Mouse (Mus musculus): ENCODE results near the gene Adad2. TPM values are rescaled to one million over a fixed set of nuclear protein-coding genes. Genes with fewer than 3 reads are reported as not detected.

Adad2 gene
- polyA plus RNA-seq, 1 experiment from 2014 or later, result not detected

DNA sequence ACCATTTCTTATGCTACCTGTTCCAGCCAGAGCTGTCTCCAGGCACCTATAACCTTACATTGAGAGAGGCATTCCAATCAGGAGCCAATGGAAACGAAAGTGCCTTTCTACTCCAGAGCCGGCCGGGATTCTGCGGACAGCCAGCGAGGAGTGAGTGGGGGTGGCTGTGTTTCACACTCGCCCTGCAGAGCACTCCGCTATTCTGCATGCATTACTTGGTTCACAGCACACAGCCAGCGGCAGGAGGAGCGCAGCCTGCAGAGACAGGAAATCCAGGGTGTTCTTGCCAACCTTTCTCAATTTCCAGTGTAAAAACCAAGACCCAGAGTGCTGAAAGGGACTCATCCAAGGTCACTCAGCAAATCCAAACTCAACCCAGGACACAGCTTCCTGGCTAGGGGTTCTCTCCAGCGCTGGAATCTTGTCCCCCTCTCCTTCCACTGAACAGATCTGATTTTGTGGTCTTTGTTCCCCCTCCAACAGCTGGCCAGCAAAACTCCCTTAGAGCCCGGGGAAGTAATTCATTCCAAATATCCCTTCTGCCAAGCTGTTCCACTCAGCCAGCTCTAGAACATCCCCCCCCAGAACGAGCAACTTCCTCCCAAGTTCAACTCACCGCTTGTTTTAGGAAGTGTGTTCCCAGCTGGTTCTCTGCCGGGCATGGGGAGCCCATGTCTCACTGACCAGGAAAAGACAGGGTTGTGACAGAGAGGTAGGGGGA lies 22.2 kb downstream of the Adad2 start:
- WGBS, result 41% methylated on average over 14 of the region's 14 CpGs
- no peak for DNase-seq (ENCODE audit: low spot score)
- Histone ChIP-seq H3K4me3 (no peak overlapping the region), H3K27ac (no peak overlapping the region), H3K36me3 (no peaks in the 10 kb centered on the region), H3K9me3 (replicated peaks) (no peaks in the 10 kb centered on the region), H3K27me3 (ENCODE audit: low read depth, poor library complexity, severe bottlenecking) (peaks cover 61% of the 10 kb centered on the region), H3K4me1 (peaks cover 39% of the 10 kb centered on the region)

GRCm38 (mm10) chr8:119635378-119635777 lies 22.8 kb downstream of the Adad2 start, which contains the start of gene Kcng4:
Gene Kcng4 (minus strand): TSS chr8:119635680.
- Histone ChIP-seq H3K27ac (peak within 1 kb of the TSS; percentile 23; the same call in 1 of the 2 replicates), H3K4me1 (peaks cover 35% of the 10 kb centered on the region), H3K36me3 (no peaks in the 10 kb centered on the region), H3K27me3 (ENCODE audit: low read depth, poor library complexity, severe bottlenecking) (peaks cover 61% of the 10 kb centered on the region), H3K4me3 (no peak within 1 kb of the TSS), H3K9me3 (replicated peaks) (no peaks in the 10 kb centered on the region)
- WGBS, result 41% methylated on average over 6 of the region's 6 CpGs
- DNase-seq (ENCODE audit: low spot score), result no peak

DNA sequence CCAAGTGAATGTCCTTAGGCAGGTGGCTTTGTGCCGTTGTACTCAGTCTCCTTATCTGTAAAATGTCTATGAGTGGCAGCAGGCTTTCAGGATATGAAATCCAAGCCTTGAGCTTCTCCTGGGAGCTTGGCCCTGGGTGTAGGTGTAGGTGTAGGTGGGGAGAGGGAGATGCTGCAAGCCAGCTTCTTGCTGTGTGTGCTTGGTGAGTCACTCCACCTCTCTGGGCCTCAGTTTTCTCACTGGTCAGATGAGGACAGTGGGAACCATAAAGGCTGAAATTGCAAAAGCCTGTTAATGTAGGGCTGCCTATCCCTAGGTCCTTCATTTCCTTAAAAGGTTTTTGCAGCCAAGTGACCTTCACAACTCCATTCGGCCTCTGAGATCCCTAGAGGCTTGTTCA lies 23.4 kb downstream of the Adad2 start:
- Histone ChIP-seq H3K27me3 (ENCODE audit: low read depth, poor library complexity, severe bottlenecking) (peaks cover 58% of the 10 kb centered on the region), H3K4me3 (no peak overlapping the region), H3K36me3 (no peaks in the 10 kb centered on the region), H3K9me3 (replicated peaks) (no peaks in the 10 kb centered on the region), H3K27ac (no peak overlapping the region), H3K4me1 (peaks cover 31% of the 10 kb centered on the region)
- no peak for DNase-seq (ENCODE audit: low spot score)
- 54% methylated on average over 2 of the region's 2 CpGs for WGBS

DNA sequence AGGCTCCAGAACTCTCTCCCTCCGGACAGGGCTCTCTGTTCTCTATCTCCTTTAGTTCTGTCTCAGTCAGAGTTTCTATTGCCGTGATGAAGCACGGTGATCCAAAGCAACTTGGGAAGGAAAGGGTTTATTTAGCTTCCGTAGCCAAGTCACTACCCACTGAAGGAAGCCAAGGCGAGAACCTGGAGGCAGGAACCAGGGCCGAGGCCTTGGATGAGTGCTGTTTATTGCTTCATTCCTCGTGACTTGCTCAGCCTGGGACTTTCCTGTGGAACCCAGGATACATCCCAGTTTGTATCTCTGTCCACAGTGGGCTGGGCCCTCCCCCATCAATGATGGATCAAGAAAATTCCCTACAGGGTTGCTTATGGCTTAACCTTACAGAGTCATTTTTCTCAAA lies 24.2 kb downstream of the Adad2 start:
- Histone ChIP-seq H3K36me3 (no peaks in the 10 kb centered on the region), H3K4me3 (no peak overlapping the region), H3K9me3 (replicated peaks) (no peaks in the 10 kb centered on the region), H3K4me1 (peaks cover 28% of the 10 kb centered on the region), H3K27ac (no peak overlapping the region), H3K27me3 (ENCODE audit: low read depth, poor library complexity, severe bottlenecking) (peaks cover 50% of the 10 kb centered on the region)
- 59% methylated on average over 7 of the region's 7 CpGs for WGBS
- no peak for DNase-seq (ENCODE audit: low spot score)

- H3K4me3 ChIP-seq, result no peak overlapping the region
- DNase-seq (ENCODE audit: low spot score), result no peak
- WGBS, result 90% methylated on average over 4 of the region's 4 CpGs
- H3K4me1 ChIP-seq, result peaks cover 28% of the 10 kb centered on the region
- no peak overlapping the region for H3K27ac ChIP-seq
- H3K36me3 ChIP-seq, result no peaks in the 10 kb centered on the region
- H3K27me3 ChIP-seq (ENCODE audit: low read depth, poor library complexity, severe bottlenecking), result peaks cover 44% of the 10 kb centered on the region
- H3K9me3 ChIP-seq (replicated peaks), result no peaks in the 10 kb centered on the region
These were observed 24.8 kb downstream of the Adad2 start for GRCm38 (mm10) chr8:119637381-119637780.

- no peaks in the 10 kb centered on the region for H3K9me3 ChIP-seq (replicated peaks)
- no peak overlapping the region for H3K27ac ChIP-seq
- H3K27me3 ChIP-seq (ENCODE audit: low read depth, poor library complexity, severe bottlenecking), result peaks cover 35% of the 10 kb centered on the region
- no peak overlapping the region for H3K4me3 ChIP-seq
- no peak for DNase-seq (ENCODE audit: low spot score)
- WGBS, result 90% methylated on average over 6 of the region's 6 CpGs
- H3K36me3 ChIP-seq, result no peaks in the 10 kb centered on the region
- H3K4me1 ChIP-seq, result peaks cover 23% of the 10 kb centered on the region
These were observed 25.7 kb downstream of the Adad2 start for GRCm38 (mm10) chr8:119638261-119638660.

DNA sequence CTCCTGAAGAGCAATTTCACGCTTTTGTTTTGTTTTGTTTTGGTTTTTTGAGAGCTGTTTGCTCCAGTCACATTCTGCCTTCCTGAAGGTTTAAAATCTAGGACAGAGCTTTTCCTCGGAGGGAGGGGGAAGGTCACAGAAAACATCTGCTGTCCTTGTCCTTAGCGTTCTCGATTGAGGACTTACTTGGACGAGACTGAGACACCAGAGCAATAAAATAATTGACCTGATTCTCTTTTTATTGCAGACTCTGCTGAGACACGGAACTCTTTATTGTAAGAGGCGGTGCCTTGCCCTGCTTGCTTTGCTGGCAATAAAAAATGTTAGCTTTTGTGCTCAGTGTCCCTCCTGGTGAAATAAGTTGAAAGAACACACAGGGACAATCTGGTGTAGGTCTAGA lies 27.3 kb downstream of the Adad2 start:
- Histone ChIP-seq H3K9me3 (replicated peaks) (no peaks in the 10 kb centered on the region), H3K36me3 (no peaks in the 10 kb centered on the region), H3K27me3 (ENCODE audit: low read depth, poor library complexity, severe bottlenecking) (peaks cover 20% of the 10 kb centered on the region), H3K27ac (no peak overlapping the region), H3K4me3 (no peak overlapping the region), H3K4me1 (peaks cover 25% of the 10 kb centered on the region)
- DNase-seq (ENCODE audit: low spot score), result no peak
- WGBS, result 55% methylated on average over 7 of the region's 7 CpGs

DNA sequence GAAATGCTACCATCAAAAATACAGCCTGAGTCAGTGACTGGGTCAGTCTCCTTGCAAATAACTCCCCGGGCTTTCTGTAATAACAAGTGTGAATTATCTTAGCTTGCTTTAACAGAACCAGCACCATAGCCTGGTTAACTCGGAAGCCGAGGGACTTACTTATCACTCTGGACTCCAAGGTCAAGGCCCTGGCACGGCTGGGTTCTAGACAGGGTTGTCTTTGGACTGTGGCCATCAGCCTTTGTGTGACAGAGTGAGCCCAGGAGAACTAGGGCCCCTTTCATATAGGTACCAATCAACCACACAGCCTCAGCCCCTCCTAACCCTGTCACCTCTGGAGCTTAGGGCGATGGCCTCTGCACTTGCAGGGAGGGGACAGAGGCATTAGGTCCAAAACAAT lies 28.5 kb downstream of the Adad2 start:
- Histone ChIP-seq H3K27me3 (ENCODE audit: low read depth, poor library complexity, severe bottlenecking) (peaks cover 7% of the 10 kb centered on the region; the same call in 1 of the 2 replicates), H3K36me3 (no peaks in the 10 kb centered on the region), H3K4me1 (peaks cover 17% of the 10 kb centered on the region), H3K27ac (no peak overlapping the region), H3K9me3 (replicated peaks) (no peaks in the 10 kb centered on the region), H3K4me3 (no peak overlapping the region)
- 88% methylated on average over 5 of the region's 5 CpGs for WGBS
- DNase-seq (ENCODE audit: low spot score), result no peak

GRCm38 (mm10) chr8:119642960-119643359 lies 30.4 kb downstream of the Adad2 start:
- 91% methylated on average over 1 of the region's 1 CpGs for WGBS
- H3K4me3 ChIP-seq, result no peak overlapping the region
- no peaks in the 10 kb centered on the region for H3K27me3 ChIP-seq (ENCODE audit: low read depth, poor library complexity, severe bottlenecking)
- no peaks in the 10 kb centered on the region for H3K9me3 ChIP-seq (replicated peaks)
- no peak overlapping the region for H3K27ac ChIP-seq
- no peaks in the 10 kb centered on the region for H3K36me3 ChIP-seq
- H3K4me1 ChIP-seq, result 0 out of 2 replicates have a peak, but pooled peaks cover 11% of the 10 kb centered on the region
- no peak for DNase-seq (ENCODE audit: low spot score)

DNA sequence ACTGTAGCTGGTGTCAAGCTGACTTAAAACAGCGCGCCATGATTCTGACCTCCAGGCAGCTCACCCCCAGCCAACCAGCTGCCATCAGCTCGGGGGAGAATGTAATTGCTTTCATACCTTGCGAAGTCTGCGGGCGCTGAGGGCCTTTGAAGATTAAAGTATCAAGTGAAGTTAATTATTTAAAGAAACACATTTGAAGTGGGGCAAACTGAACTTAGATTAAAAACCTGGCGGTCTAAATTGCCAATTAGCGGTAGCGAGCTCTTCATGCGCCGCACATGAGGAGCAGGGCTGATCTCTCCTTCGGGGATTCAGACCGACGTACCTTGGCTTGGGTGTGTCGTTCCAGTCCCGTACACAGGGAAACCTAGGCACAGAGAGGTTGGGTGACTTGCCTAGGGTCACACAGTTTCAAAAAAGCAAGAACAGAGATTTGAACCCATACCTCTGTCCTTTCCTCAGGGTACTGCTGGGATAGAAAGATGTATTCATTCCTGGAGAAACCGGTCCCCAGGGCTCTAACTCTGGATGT lies 31.9 kb downstream of the Adad2 start:
- no peak overlapping the region for H3K27ac ChIP-seq
- no peaks in the 10 kb centered on the region for H3K9me3 ChIP-seq (replicated peaks)
- H3K4me3 ChIP-seq, result no peak overlapping the region
- no peak for DNase-seq (ENCODE audit: low spot score)
- H3K36me3 ChIP-seq, result no peaks in the 10 kb centered on the region
- 0 out of 2 replicates have a peak, but pooled peaks cover 11% of the 10 kb centered on the region for H3K4me1 ChIP-seq
- 73% methylated on average over 17 of the region's 17 CpGs for WGBS
- H3K27me3 ChIP-seq (ENCODE audit: low read depth, poor library complexity, severe bottlenecking), result no peaks in the 10 kb centered on the region

DNA sequence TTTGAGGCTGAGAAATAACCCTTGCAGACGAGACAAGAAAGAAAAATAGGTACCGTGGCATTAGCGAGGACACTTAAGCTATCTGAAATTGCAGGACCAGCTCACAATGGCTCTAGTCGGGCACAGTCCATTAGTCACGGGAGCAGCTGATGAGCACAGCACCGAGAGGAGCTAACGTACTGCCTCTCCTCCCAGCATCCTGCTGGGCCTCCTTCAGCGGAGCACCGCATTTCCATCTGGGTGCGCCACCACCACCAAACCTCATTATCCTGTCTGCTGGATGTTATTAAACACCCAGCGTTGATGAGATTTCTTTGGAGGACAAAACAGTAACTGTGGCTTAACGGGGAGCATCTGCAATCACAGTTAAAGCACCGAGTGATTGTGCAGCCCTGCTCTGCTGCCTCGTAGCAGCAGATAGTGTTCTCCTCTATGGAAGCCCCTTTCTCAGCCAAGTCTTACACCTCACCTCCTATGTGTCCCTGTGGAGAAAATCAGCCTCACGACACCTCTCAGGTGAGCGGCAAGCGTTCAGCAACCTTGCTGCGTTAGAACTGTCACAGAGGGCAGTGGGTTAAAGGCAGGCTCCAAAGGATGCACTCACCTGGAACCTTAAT lies 32.5 kb downstream of the Adad2 start:
- H3K4me1 ChIP-seq, result peaks cover 16% of the 10 kb centered on the region
- H3K27me3 ChIP-seq (ENCODE audit: low read depth, poor library complexity, severe bottlenecking), result no peaks in the 10 kb centered on the region
- H3K4me3 ChIP-seq, result no peak overlapping the region
- no peak for DNase-seq (ENCODE audit: low spot score)
- H3K27ac ChIP-seq, result no peak overlapping the region
- WGBS, result 69% methylated on average over 18 of the region's 18 CpGs
- H3K9me3 ChIP-seq (replicated peaks), result no peaks in the 10 kb centered on the region
- no peaks in the 10 kb centered on the region for H3K36me3 ChIP-seq

GRCm38 (mm10) chr8:119646197-119646596 lies 33.6 kb downstream of the Adad2 start:
- DNase-seq (ENCODE audit: low spot score), result no peak
- no peak overlapping the region for H3K27ac ChIP-seq
- H3K9me3 ChIP-seq (replicated peaks), result no peaks in the 10 kb centered on the region
- no peaks in the 10 kb centered on the region for H3K27me3 ChIP-seq (ENCODE audit: low read depth, poor library complexity, severe bottlenecking)
- H3K36me3 ChIP-seq, result no peaks in the 10 kb centered on the region
- 75% methylated on average over 3 of the region's 3 CpGs for whole genome bisulfite sequencing
- H3K4me1 ChIP-seq, result peaks cover 24% of the 10 kb centered on the region
- no peak overlapping the region for H3K4me3 ChIP-seq

GRCm38 (mm10) chr8:119646846-119647245 lies 34.3 kb downstream of the Adad2 start:
- H3K36me3 ChIP-seq, result no peaks in the 10 kb centered on the region
- WGBS, result 85% methylated on average over 7 of the region's 7 CpGs
- H3K4me3 ChIP-seq, result no peak overlapping the region
- H3K27me3 ChIP-seq (ENCODE audit: low read depth, poor library complexity, severe bottlenecking), result no peaks in the 10 kb centered on the region
- H3K4me1 ChIP-seq, result peaks cover 31% of the 10 kb centered on the region
- no peak overlapping the region for H3K27ac ChIP-seq
- no peak for DNase-seq (ENCODE audit: low spot score)
- H3K9me3 ChIP-seq (replicated peaks), result no peaks in the 10 kb centered on the region

Measured in limb, embryonic 10.5 days (tissue).